Mouse (Mus musculus): ENCODE results near the gene Cfdp1. TPM values are rescaled to one million over a fixed set of nuclear protein-coding genes. Genes with fewer than 3 reads are reported as not detected.
A peak's percentile ranks its signal among the peaks of the same experiment; 100 is the strongest.

Cfdp1 gene
- polyA plus RNA-seq, 1 experiment from 2014 or later = 98.6 TPM

DNA sequence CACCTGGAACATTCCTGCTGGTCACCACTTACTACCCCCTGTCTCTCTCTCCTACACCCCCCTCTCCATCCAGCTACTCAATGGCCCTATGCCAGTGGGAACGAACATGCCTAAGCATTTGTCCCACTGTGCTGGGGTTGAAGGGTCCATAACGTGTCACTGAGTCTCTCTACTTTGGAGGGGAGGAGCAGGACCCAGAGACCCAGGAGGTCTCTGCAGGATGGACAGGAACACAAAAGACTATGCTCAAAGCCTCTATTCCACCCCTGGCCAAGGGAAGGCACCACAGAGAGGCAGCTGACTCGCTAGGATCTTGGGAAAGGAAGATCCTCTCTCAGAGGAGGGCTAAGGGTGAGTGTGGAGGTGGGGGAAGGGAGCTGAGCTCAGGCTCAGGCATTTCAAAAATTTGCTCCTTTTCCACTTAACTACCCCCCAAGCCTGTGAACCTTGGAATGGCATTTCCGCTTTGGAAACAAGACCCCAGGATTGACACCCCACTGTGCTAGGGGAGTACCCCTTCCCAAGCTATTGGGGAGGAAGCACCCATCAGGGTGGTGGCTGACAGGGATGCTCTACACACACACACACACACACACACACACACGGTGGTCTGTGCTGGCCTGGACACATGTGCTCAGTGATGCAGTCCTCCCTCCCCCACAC lies 120.4 kb downstream of the Cfdp1 start:
- Histone ChIP-seq H3K4me3 (ENCODE audit: low read depth, low read length) (no peak overlapping the region), H3K36me3 (ENCODE audit: control insufficient read depth, insufficient read depth, low read length) (no peaks in the 10 kb centered on the region), H3K27me3 (ENCODE audit: control insufficient read depth, insufficient read depth, low read length) (no peaks in the 10 kb centered on the region), H3K4me2 (replicated peaks; ENCODE audit: low read depth) (0 out of 2 replicates have a peak overlapping the region, but pooled peaks have one; percentile 12), H3K4me1 (replicated peaks; ENCODE audit: control insufficient read depth, insufficient read depth) (peaks cover 23% of the 10 kb centered on the region), H3K9ac (ENCODE audit: low read length) (no peak overlapping the region), H3K27ac (replicated peaks) (peak overlapping the region; percentile 97), H3K9me3 (ENCODE audit: control insufficient read depth, low read length) (no peaks in the 10 kb centered on the region)
- no peak for ATAC-seq (ENCODE audit: low FRiP score, low TSS enrichment)
- peak; percentile 16 for DNase-seq (ENCODE audit: low spot score)
- TF ChIP-seq EP300 (optimal IDR thresholded peaks at IDR 0.05) (no peak), CTCF (IDR thresholded peaks at IDR 0.05; ENCODE audit: low read depth) (no peak)
- WGBS = 22% methylated on average over 5 of the region's 5 CpGs

DNA sequence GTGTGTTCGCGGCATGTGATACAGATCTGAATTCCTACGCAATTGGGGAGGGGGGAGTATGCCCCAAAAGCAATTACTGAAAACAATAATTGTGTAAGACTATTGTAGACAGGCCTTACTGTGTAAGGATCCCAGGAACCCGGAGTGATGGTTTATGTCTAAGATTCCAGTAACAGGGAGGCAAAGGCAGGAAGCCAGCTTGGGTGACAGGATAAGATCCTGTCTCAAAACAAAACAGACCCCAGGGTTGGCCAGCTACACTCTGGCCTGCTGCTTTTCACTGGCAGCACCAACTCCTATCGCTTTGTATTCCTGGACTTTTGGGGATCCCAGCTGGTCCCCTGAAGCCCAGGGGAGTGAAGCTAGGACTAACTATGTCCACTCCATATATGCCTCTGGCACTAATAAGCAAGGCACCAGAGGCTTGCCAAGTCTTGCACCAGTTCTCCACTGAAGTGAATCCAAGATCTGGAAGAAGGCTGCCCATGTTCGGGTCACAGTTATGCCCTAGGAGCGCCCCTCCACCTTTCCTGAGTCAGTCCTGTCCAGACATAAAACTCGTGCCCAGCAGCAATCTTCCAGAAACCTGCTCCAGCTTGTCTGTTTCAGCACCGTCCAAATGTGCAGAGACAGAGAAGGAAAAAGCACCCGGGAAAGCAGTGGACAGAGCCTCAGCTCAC lies 121.5 kb downstream of the Cfdp1 start:
- Histone ChIP-seq H3K9ac (ENCODE audit: low read length) (peak overlapping the region; percentile 91), H3K4me2 (replicated peaks; ENCODE audit: low read depth) (peak overlapping the region; percentile 79), H3K27me3 (ENCODE audit: control insufficient read depth, insufficient read depth, low read length) (no peaks in the 10 kb centered on the region), H3K9me3 (ENCODE audit: control insufficient read depth, low read length) (no peaks in the 10 kb centered on the region), H3K27ac (replicated peaks) (peak overlapping the region; percentile 97), H3K4me3 (ENCODE audit: low read depth, low read length) (peak overlapping the region; percentile 75), H3K36me3 (ENCODE audit: control insufficient read depth, insufficient read depth, low read length) (no peaks in the 10 kb centered on the region), H3K4me1 (replicated peaks; ENCODE audit: control insufficient read depth, insufficient read depth) (peaks cover 25% of the 10 kb centered on the region)
- no peak for TF ChIP-seq CTCF (IDR thresholded peaks at IDR 0.05; ENCODE audit: low read depth)
- TF ChIP-seq EP300 (optimal IDR thresholded peaks at IDR 0.05) = no peak
- ATAC-seq (ENCODE audit: low FRiP score, low TSS enrichment) (no peak), DNase-seq (ENCODE audit: low spot score) (peak; percentile 20)
- WGBS = 20% methylated on average over 10 of the region's 10 CpGs

DNA sequence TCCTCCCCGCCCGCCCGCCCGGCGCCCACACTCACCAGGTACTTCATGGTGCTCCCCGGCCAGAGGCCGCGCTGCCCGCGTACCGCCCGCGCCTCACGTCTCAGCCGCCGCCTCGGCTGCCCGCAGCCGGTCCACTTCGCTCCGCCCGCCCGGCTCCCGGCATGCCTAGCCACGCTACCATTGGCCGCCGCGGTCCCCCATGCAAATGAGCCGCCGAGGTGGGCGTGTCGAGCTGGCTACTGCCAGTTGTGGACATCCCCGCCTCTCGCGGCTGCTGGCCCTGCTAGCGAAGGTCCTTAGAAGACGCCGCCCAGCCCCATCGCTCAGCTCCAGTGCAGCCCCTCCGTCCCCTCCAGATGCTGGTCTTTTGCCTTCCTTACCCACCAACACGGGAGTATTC lies 122.1 kb downstream of the Cfdp1 start:
- ATAC-seq (ENCODE audit: low FRiP score, low TSS enrichment) = peak; percentile 91
- WGBS = under 1% methylated on average over 28 of the region's 41 CpGs
- Histone ChIP-seq H3K27ac (replicated peaks) (peak overlapping the region; percentile 97), H3K4me3 (ENCODE audit: low read depth, low read length) (peak overlapping the region; percentile 75), H3K9me3 (ENCODE audit: control insufficient read depth, low read length) (no peaks in the 10 kb centered on the region), H3K4me1 (replicated peaks; ENCODE audit: control insufficient read depth, insufficient read depth) (peaks cover 29% of the 10 kb centered on the region), H3K4me2 (replicated peaks; ENCODE audit: low read depth) (peak overlapping the region; percentile 79), H3K27me3 (ENCODE audit: control insufficient read depth, insufficient read depth, low read length) (no peaks in the 10 kb centered on the region), H3K9ac (ENCODE audit: low read length) (peak overlapping the region; percentile 91), H3K36me3 (ENCODE audit: control insufficient read depth, insufficient read depth, low read length) (no peaks in the 10 kb centered on the region)
- DNase-seq (ENCODE audit: low spot score) = peak; percentile 99
- no peak for TF ChIP-seq EP300 (optimal IDR thresholded peaks at IDR 0.05)
- TF ChIP-seq CTCF (IDR thresholded peaks at IDR 0.05; ENCODE audit: low read depth) = no peak

DNA sequence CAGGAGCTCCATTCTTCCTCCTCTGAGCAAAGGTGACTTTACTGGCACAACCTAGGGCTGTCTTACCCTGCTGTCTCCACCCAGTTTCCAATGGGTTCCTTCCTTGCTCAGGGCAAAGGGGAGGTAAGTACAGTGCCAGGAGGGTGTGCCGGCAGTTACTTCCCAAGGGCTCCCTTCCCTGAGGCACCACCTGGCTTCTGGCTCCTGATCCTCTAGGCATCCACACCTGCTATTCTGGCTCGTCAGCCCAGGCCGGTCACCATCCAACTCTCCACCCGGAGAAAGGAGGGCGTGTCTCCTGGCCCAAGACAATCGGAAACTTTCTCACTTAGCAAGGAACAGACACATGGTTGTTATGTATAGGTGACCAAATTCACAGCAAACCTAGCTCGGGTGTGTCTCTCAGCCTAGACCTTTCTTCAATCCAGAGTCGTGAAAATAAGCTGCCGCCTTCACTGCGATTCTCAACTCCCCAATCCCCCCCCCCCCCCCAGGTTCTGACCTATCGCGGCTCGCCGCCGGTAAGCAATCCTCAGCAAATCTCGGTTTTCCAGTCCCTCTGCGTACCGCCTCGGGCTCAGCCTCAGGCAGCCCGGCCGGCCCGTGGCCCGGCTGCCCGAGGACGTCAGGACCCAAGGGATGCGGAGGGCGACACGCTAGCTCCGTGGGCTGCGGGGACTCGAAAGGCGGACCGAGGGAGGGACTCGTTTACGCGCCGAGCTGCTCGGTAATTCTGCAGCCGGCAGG lies 122.7 kb downstream of the Cfdp1 start:
- TF ChIP-seq CTCF (IDR thresholded peaks at IDR 0.05; ENCODE audit: low read depth) (0 out of 2 replicates have a peak, but pooled peaks have one; percentile 19), EP300 (optimal IDR thresholded peaks at IDR 0.05) (no peak)
- no peaks in the 10 kb centered on the region for H3K9me3 ChIP-seq (ENCODE audit: control insufficient read depth, low read length)
- peak; percentile 79 for ATAC-seq (ENCODE audit: low FRiP score, low TSS enrichment)
- no peaks in the 10 kb centered on the region for H3K36me3 ChIP-seq (ENCODE audit: control insufficient read depth, insufficient read depth, low read length)
- peak overlapping the region; percentile 79 for H3K4me2 ChIP-seq (replicated peaks; ENCODE audit: low read depth)
- peak overlapping the region; percentile 75 for H3K4me3 ChIP-seq (ENCODE audit: low read depth, low read length)
- WGBS = under 1% methylated on average over 39 of the region's 39 CpGs
- H3K27ac ChIP-seq (replicated peaks) = peak overlapping the region; percentile 97
- H3K9ac ChIP-seq (ENCODE audit: low read length) = peak overlapping the region; percentile 91
- no peaks in the 10 kb centered on the region for H3K27me3 ChIP-seq (ENCODE audit: control insufficient read depth, insufficient read depth, low read length)
- peak; percentile 87 for DNase-seq (ENCODE audit: low spot score)
- H3K4me1 ChIP-seq (replicated peaks; ENCODE audit: control insufficient read depth, insufficient read depth) = peaks cover 35% of the 10 kb centered on the region

DNA sequence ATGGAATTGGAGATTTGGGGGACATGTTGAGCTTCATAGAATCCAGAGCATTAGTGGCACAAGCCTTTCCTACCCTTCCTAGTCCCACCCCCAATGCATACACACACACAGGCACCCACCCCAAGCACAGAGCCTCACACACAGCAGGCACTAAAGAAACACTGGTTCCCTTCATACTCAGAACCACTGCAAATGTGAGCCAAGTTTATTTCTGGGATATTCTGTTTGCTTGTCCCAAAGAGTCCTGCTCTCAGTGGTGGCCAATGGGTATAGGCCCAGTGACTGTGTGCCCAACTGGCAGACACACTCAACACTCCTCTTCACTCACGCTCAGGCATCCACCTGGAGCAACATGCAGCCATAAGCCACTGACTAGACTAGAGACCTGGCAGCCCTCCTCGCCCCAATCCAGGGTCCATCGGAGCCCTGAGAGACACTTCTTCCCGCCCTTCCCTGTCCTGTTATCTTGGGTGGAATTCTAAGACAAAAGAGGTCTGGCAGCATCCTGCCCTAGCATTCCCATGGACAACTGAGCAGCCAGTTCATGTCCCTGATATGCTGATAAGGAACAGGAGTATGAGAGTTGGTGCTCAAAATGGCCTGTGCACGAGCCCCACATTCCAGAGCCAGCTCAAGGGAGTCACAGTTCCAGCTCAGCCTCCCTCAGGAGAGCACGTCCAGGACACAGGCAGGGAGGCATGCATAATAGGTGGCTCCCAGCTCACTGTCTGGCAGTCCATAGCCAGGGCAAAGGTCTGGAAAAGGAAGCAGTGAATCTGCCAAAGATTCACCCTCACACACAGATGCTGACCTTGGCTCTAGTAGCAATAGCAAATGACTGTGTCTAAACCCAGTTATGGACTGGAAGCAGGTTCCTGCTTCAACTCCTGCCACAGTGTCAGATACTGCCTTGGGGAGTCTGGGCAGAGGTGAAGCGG lies 124.6 kb downstream of the Cfdp1 start:
- peak overlapping the region; percentile 79 for H3K4me2 ChIP-seq (replicated peaks; ENCODE audit: low read depth)
- H3K4me1 ChIP-seq (replicated peaks; ENCODE audit: control insufficient read depth, insufficient read depth) = peaks cover 40% of the 10 kb centered on the region
- ATAC-seq (ENCODE audit: low FRiP score, low TSS enrichment) (no peak), DNase-seq (ENCODE audit: low spot score) (peak; percentile 13)
- H3K36me3 ChIP-seq (ENCODE audit: control insufficient read depth, insufficient read depth, low read length) = no peaks in the 10 kb centered on the region
- no peak overlapping the region for H3K9ac ChIP-seq (ENCODE audit: low read length)
- H3K9me3 ChIP-seq (ENCODE audit: control insufficient read depth, low read length) = no peaks in the 10 kb centered on the region
- peak overlapping the region; percentile 20; the same call in 1 of the 2 replicates for H3K27ac ChIP-seq (replicated peaks)
- H3K27me3 ChIP-seq (ENCODE audit: control insufficient read depth, insufficient read depth, low read length) = no peaks in the 10 kb centered on the region
- WGBS = 46% methylated on average over 7 of the region's 7 CpGs
- no peak overlapping the region for H3K4me3 ChIP-seq (ENCODE audit: low read depth, low read length)
- TF ChIP-seq CTCF (IDR thresholded peaks at IDR 0.05; ENCODE audit: low read depth) (no peak), EP300 (optimal IDR thresholded peaks at IDR 0.05) (no peak)
